Mouse (Mus musculus) thymus, adult 2 months (tissue): ENCODE results near the gene Zfp385b.

Experiments
- CTCF ChIP-seq: fragments of 200-500 bp; IDR thresholded peaks from 2 replicates; pipeline ENCODE4 v1.5.1; 2012; ENCODE audit warnings: mild to moderate bottlenecking, control low read depth, low read length, moderate library complexity, borderline replicate concordance; ENCODE audit not compliant: control insufficient read depth, poor library complexity, insufficient read depth; ENCODE audit errors: extremely low read depth
- POLR2A ChIP-seq: fragments of 200-500 bp; IDR thresholded peaks from 2 replicates; pipeline ENCODE4 v1.6.1; 2012; ENCODE audit warnings: mild to moderate bottlenecking, low read length, control low read depth, moderate library complexity; ENCODE audit not compliant: control insufficient read depth, poor library complexity, insufficient read depth; ENCODE audit errors: extremely low read depth

- TF ChIP-seq POLR2A: no peak
- no peak for TF ChIP-seq CTCF
These were observed 324.1 kb downstream of the Zfp385b start for GRCm38 (mm10) chr2:77495344-77495743.
